Comparison of ENCODE assay signal across 13 mouse cellular contexts in genomic region chr3:123187370-123188124, GRCm38 (mm10). TPM values are rescaled to one million over a fixed set of nuclear protein-coding genes. Genes with fewer than 3 reads are reported as not detected.
DNase-seq lines count a peak whose midpoint lies in the region; ATAC-seq and TF ChIP-seq lines count a peak whose summit lies in the region.
"Had no signal": no experiment of that assay in that cellular context is flagged by ENCODE, and none has a peak within 500 bp of the region (broad histone marks: within the 10 kb centered on the region; RNA-seq: fewer than 3 reads in every experiment).

No protein-coding gene starts in this region.

- 0 out of 2 replicates have a peak overlapping the region, but pooled peaks have one; percentile 44 for H3K27ac ChIP-seq in hindbrain, embryonic 11.5 days (ENCODE audit: low read depth, low read length)
- H3K27ac ChIP-seq in hindbrain, embryonic 14.5 days, result no peak overlapping the region
- 0 out of 2 replicates have a peak overlapping the region, but pooled peaks have one; percentile 30 for H3K27ac ChIP-seq in thymus, adult 2 months (ENCODE audit: control insufficient read depth, insufficient read depth, low read length)
- peak overlapping the region; percentile 69 for H3K27ac ChIP-seq in stomach, postnatal 0 days (replicated peaks)
- H3K27ac ChIP-seq: hindbrain, embryonic 15.5 days; neural tube, embryonic 12.5 days had no signal

- no peak for DNase-seq in frontal cortex, postnatal 25 days (ENCODE audit: low spot score in 2 of 2)
- no peak for DNase-seq in hindbrain, embryonic 11.5 days (ENCODE audit: low spot score)
- no peak for DNase-seq in hindbrain, embryonic 14.5 days (ENCODE audit: low spot score)
- no peak for DNase-seq in thymus, adult 2 months
- DNase-seq in thymus, postnatal 36 days, result no peak
- no peak for DNase-seq in stomach, postnatal 0 days (ENCODE audit: low spot score)
- no peak for DNase-seq in layer of hippocampus, postnatal 36 days
- DNase-seq: cerebellum, adult 2 months; midbrain, embryonic 14.5 days; thymus, postnatal 4 days had no signal

- no peak overlapping the region for H3K4me3 ChIP-seq in hindbrain, embryonic 11.5 days (ENCODE audit: low read depth, low read length)
- H3K4me3 ChIP-seq in hindbrain, embryonic 14.5 days (replicated peaks; ENCODE audit: low read length), result no peak overlapping the region
- no peak overlapping the region for H3K4me3 ChIP-seq in thymus, adult 2 months (ENCODE audit: control insufficient read depth, insufficient read depth, low read length)
- no peak overlapping the region for H3K4me3 ChIP-seq in stomach, postnatal 0 days (ENCODE audit: low read depth, low read length)
- H3K4me3 ChIP-seq: hindbrain, embryonic 15.5 days; neural tube, embryonic 12.5 days had no signal

- no peak for TF ChIP-seq POLR2A in thymus, adult 2 months (IDR thresholded peaks at IDR 0.05; ENCODE audit: control insufficient read depth, extremely low read depth, insufficient read depth, low read length, poor library complexity)

- TF ChIP-seq EP300 in stomach, postnatal 0 days (optimal IDR thresholded peaks at IDR 0.05), result no peak

- H3K9ac ChIP-seq in hindbrain, embryonic 11.5 days (ENCODE audit: low read depth, low read length), result no peak overlapping the region
- no peak overlapping the region for H3K9ac ChIP-seq in hindbrain, embryonic 14.5 days
- H3K9ac ChIP-seq in stomach, postnatal 0 days (ENCODE audit: low read length), result no peak overlapping the region
- H3K9ac ChIP-seq: hindbrain, embryonic 15.5 days; neural tube, embryonic 12.5 days had no signal

- no peaks in the 10 kb centered on the region for H3K36me3 ChIP-seq in hindbrain, embryonic 11.5 days (ENCODE audit: control insufficient read depth, insufficient read depth, low read length)
- H3K36me3 ChIP-seq in hindbrain, embryonic 14.5 days (replicated peaks; ENCODE audit: control insufficient read depth, insufficient read depth), result no peaks in the 10 kb centered on the region
- H3K36me3 ChIP-seq in thymus, adult 2 months (ENCODE audit: control insufficient read depth, insufficient read depth, low read length), result no peaks in the 10 kb centered on the region
- no peaks in the 10 kb centered on the region for H3K36me3 ChIP-seq in stomach, postnatal 0 days (ENCODE audit: control insufficient read depth, insufficient read depth, low read length)
- H3K36me3 ChIP-seq: hindbrain, embryonic 15.5 days; neural tube, embryonic 12.5 days had no signal

- no peaks in the 10 kb centered on the region for H3K4me1 ChIP-seq in hindbrain, embryonic 11.5 days (replicated peaks; ENCODE audit: control insufficient read depth, insufficient read depth, low read length)
- no peaks in the 10 kb centered on the region for H3K4me1 ChIP-seq in hindbrain, embryonic 14.5 days (replicated peaks; ENCODE audit: control insufficient read depth, insufficient read depth, low read length)
- no peaks in the 10 kb centered on the region for H3K4me1 ChIP-seq in thymus, adult 2 months (replicated peaks; ENCODE audit: control insufficient read depth, insufficient read depth, low read length)
- H3K4me1 ChIP-seq in stomach, postnatal 0 days (replicated peaks; ENCODE audit: control insufficient read depth, insufficient read depth), result no peaks in the 10 kb centered on the region; the same call in 1 of the 2 replicates
- H3K4me1 ChIP-seq: hindbrain, embryonic 15.5 days; neural tube, embryonic 12.5 days had no signal

- WGBS in hindbrain, embryonic 11.5 days, result 74% methylated on average over 15 of the region's 15 CpGs
- 80% methylated on average over 15 of the region's 15 CpGs for WGBS in hindbrain, embryonic 14.5 days
- WGBS in thymus, adult 2 months, result 90% methylated on average over 15 of the region's 15 CpGs
- WGBS in stomach, postnatal 0 days, result 64% methylated on average over 15 of the region's 15 CpGs

- TF ChIP-seq CTCF in thymus, adult 2 months (IDR thresholded peaks at IDR 0.05; ENCODE audit: borderline replicate concordance, control insufficient read depth, extremely low read depth, insufficient read depth, low read length, poor library complexity), result no peak
- no peak for TF ChIP-seq CTCF in stomach, postnatal 0 days (IDR thresholded peaks at IDR 0.05; ENCODE audit: low read depth)

- ATAC-seq in frontal cortex, adult (ENCODE audit: low TSS enrichment), result peak; percentile 65
- ATAC-seq in hindbrain, embryonic 11.5 days (ENCODE audit: low FRiP score), result no peak
- no peak for ATAC-seq in hindbrain, embryonic 14.5 days (ENCODE audit: low FRiP score)
- no peak for ATAC-seq in stomach, postnatal 0 days (ENCODE audit: low FRiP score, low TSS enrichment)

- no peaks in the 10 kb centered on the region for H3K9me3 ChIP-seq in hindbrain, embryonic 11.5 days (ENCODE audit: control insufficient read depth, low read length)
- peaks cover 5% of the 10 kb centered on the region; the same call in 1 of the 2 replicates for H3K9me3 ChIP-seq in hindbrain, embryonic 14.5 days (ENCODE audit: control insufficient read depth, low read length)
- H3K9me3 ChIP-seq in stomach, postnatal 0 days (ENCODE audit: control insufficient read depth, low read length), result no peaks in the 10 kb centered on the region
- H3K9me3 ChIP-seq: hindbrain, embryonic 15.5 days; neural tube, embryonic 12.5 days had no signal

- no peak overlapping the region for H3K4me2 ChIP-seq in hindbrain, embryonic 11.5 days (replicated peaks; ENCODE audit: low read depth, low read length)
- no peak overlapping the region for H3K4me2 ChIP-seq in hindbrain, embryonic 14.5 days (replicated peaks)
- H3K4me2 ChIP-seq in stomach, postnatal 0 days (replicated peaks; ENCODE audit: low read depth), result no peak overlapping the region
- H3K4me2 ChIP-seq: hindbrain, embryonic 15.5 days; neural tube, embryonic 12.5 days had no signal

- H3K27me3 ChIP-seq in hindbrain, embryonic 11.5 days (ENCODE audit: control insufficient read depth, insufficient read depth, low read length), result no peaks in the 10 kb centered on the region
- H3K27me3 ChIP-seq in hindbrain, embryonic 14.5 days (ENCODE audit: control insufficient read depth, insufficient read depth, low read length), result no peaks in the 10 kb centered on the region
- H3K27me3 ChIP-seq in thymus, adult 2 months (ENCODE audit: control insufficient read depth, insufficient read depth, low read length), result no peaks in the 10 kb centered on the region
- no peaks in the 10 kb centered on the region for H3K27me3 ChIP-seq in stomach, postnatal 0 days (ENCODE audit: control insufficient read depth, insufficient read depth, low read length)
- H3K27me3 ChIP-seq: hindbrain, embryonic 15.5 days; neural tube, embryonic 12.5 days had no signal

RNA-seq across cellular contexts. Expression of gene Synpo2, which starts 48.4 kb away (rescaled TPM):
- polyA plus RNA-seq in hindbrain, embryonic 11.5 days (2014; fragmentation: Nextera tagmentation; extraction: Ambion mirVana), result 2.7 and 2.9 TPM in 2 replicates
- polyA plus RNA-seq in hindbrain, embryonic 14.5 days (2014; fragmentation: Nextera tagmentation; extraction: Ambion mirVana), result 1.5 and 2.0 TPM in 2 replicates
- 6.7 and 8.7 TPM in 2 replicates for polyA plus RNA-seq in thymus, adult 2 months (2012; rRNA removed)
- polyA plus RNA-seq in stomach, postnatal 0 days (2015; fragmentation: Nextera tagmentation; extraction: Ambion mirVana), result 19.9 and 20.7 TPM in 2 replicates
- total RNA-seq in layer of hippocampus, postnatal 36 days (2021), result 1 to 10 TPM; 3.8 TPM
